Mouse (Mus musculus): ENCODE data around the gene Hsd3b6.

- no peak for TF ChIP-seq CTCF (conservative IDR thresholded peaks at IDR 0.05; ENCODE audit: low read length)
- TF ChIP-seq POU5F1 (IDR thresholded peaks at IDR 0.05; ENCODE audit: borderline replicate concordance, low read length): no peak
These were observed 39.4 kb upstream of the Hsd3b6 start for GRCm38 (mm10) chr3:98853685-98854084.
